Mouse (Mus musculus) gastrocnemius, adult 2 months (tissue): ENCODE measurements around the gene Mab21l1. TPM values are rescaled to one million over a fixed set of nuclear protein-coding genes. Genes with fewer than 3 reads are reported as not detected.

Experiments used
- DNase-seq: peaks from one replicate; pipeline ENCODE4 v3.0.0; 2022
- H3K27ac ChIP-seq: fragments of 200-600 bp; 2 replicates; pipeline ENCODE4 v1.8.1; 2022; ENCODE audit warnings: mild to moderate bottlenecking
- H3K4me3 ChIP-seq: fragments of 200-600 bp; 2 replicates; pipeline ENCODE4 v1.8.1; 2022; ENCODE audit warnings: mild to moderate bottlenecking, moderate library complexity
- CTCF ChIP-seq: fragments of 200-600 bp; IDR thresholded peaks from 2 replicates; pipeline ENCODE4 v1.8.1; 2022; ENCODE audit warnings: antibody characterized with exemption, mild to moderate bottlenecking, moderate library complexity
- intact Hi-C: fragments of 180-260 bp; cut with DNase I; formaldehyde crosslinking; loops from one replicate; pipeline ENCODE4 v1.15.1; 2025
- total RNA-seq, 2 experiments: library from RNA; stranded (reverse); gene quantifications; 2 replicates each; pipeline ENCODE4 v1.2.3; 2021

Mab21l1 gene
- total RNA-seq, 2 experiments from 2014 or later = 0.86 to 3.7 TPM

- TF ChIP-seq CTCF = no peak
- peak; percentile 29 for DNase-seq
- Histone ChIP-seq H3K4me3 (no peak overlapping the region), H3K27ac (no peak overlapping the region)
- intact Hi-C loops = no loop called here
Measured at GRCm38 (mm10) chr3:55756602-55757190, 25.6 kb upstream of the Mab21l1 start.

GRCm38 (mm10) chr3:55758297-55758696, 24.0 kb upstream of the Mab21l1 start:
- Histone ChIP-seq H3K27ac (no peak overlapping the region), H3K4me3 (peak overlapping the region; percentile 31; the same call in 1 of the 2 replicates)
- DNase-seq = peak; percentile 20
- intact Hi-C loops = no loop called here
- TF ChIP-seq CTCF = peak; percentile 39; the same call in 1 of the 2 replicates

- no peak for TF ChIP-seq CTCF
- intact Hi-C loops = no loop called here
- Histone ChIP-seq H3K27ac (no peak overlapping the region), H3K4me3 (no peak overlapping the region)
- DNase-seq = no peak
Measured at GRCm38 (mm10) chr3:55763591-55763990, 18.7 kb upstream of the Mab21l1 start.

- Histone ChIP-seq H3K4me3 (no peak overlapping the region), H3K27ac (no peak overlapping the region)
- TF ChIP-seq CTCF = no peak
- intact Hi-C loops = no loop called here
- DNase-seq = no peak
Measured at GRCm38 (mm10) chr3:55768654-55769053, 13.7 kb upstream of the Mab21l1 start.

GRCm38 (mm10) chr3:55769308-55769707, 13.0 kb upstream of the Mab21l1 start:
- Histone ChIP-seq H3K4me3 (no peak overlapping the region), H3K27ac (no peak overlapping the region)
- DNase-seq = no peak
- TF ChIP-seq CTCF = no peak
- intact Hi-C loops = no loop called here

GRCm38 (mm10) chr3:55774203-55774602, 8.1 kb upstream of the Mab21l1 start:
- TF ChIP-seq CTCF = no peak
- intact Hi-C loops = no loop called here
- Histone ChIP-seq H3K27ac (no peak overlapping the region), H3K4me3 (no peak overlapping the region)
- DNase-seq = peak; percentile 64

GRCm38 (mm10) chr3:55775245-55775644, 7.1 kb upstream of the Mab21l1 start:
- DNase-seq = no peak
- Histone ChIP-seq H3K27ac (no peak overlapping the region), H3K4me3 (no peak overlapping the region)
- intact Hi-C loops = no loop called here
- TF ChIP-seq CTCF = no peak

- TF ChIP-seq CTCF = no peak
- H3K27ac ChIP-seq = no peak overlapping the region
- intact Hi-C loops = no loop called here
- DNase-seq = no peak
- H3K4me3 ChIP-seq = no peak overlapping the region
Measured at GRCm38 (mm10) chr3:55775753-55776152, 6.6 kb upstream of the Mab21l1 start.

GRCm38 (mm10) chr3:55777501-55777900, 4.8 kb upstream of the Mab21l1 start:
- no peak overlapping the region for H3K4me3 ChIP-seq
- intact Hi-C loops = no loop called here

GRCm38 (mm10) chr3:55778764-55779730, 3.3 kb upstream of the Mab21l1 start:
- DNase-seq = peak; percentile 27
- peak overlapping the region; percentile 87 for H3K27ac ChIP-seq

More at GRCm38 (mm10) chr3:55777501-55777900, 4.8 kb upstream of the Mab21l1 start:
- TF ChIP-seq CTCF = no peak
- no peak overlapping the region for H3K27ac ChIP-seq
- no peak for DNase-seq

GRCm38 (mm10) chr3:55780120-55781070, 1.9 kb upstream of the Mab21l1 start:
- TF ChIP-seq CTCF = no peak
- peak; percentile 71 for DNase-seq
- Histone ChIP-seq H3K27ac (peak overlapping the region; percentile 87), H3K4me3 (peak overlapping the region; percentile 87)
- intact Hi-C loops = no loop called here

More at GRCm38 (mm10) chr3:55778764-55779730, 3.3 kb upstream of the Mab21l1 start:
- peak overlapping the region; percentile 87 for H3K4me3 ChIP-seq
- intact Hi-C loops = no loop called here
- no peak for TF ChIP-seq CTCF

GRCm38 (mm10) chr3:55781429-55782055, 768 bp upstream of the Mab21l1 start:
- Histone ChIP-seq H3K4me3 (peak overlapping the region; percentile 87), H3K27ac (peak overlapping the region; percentile 87)
- no peak for DNase-seq
- intact Hi-C loops = no loop called here
- no peak for TF ChIP-seq CTCF
